Mouse (Mus musculus) thymus, postnatal 36 days (tissue): ENCODE data around the gene Rack1.
"Not testable (repeated sequence)": the region's sequence is repeated elsewhere in the genome, so short reads cannot be mapped to it uniquely, and the experiment has no call there.

Source experiments
- DNase-seq, 2 experiments: peaks; one replicate each; pipeline ENCODE4 v3.0.0; 2022; ENCODE audit warnings: mixed read lengths in 2 of 2

The Rack1 gene

DNA sequence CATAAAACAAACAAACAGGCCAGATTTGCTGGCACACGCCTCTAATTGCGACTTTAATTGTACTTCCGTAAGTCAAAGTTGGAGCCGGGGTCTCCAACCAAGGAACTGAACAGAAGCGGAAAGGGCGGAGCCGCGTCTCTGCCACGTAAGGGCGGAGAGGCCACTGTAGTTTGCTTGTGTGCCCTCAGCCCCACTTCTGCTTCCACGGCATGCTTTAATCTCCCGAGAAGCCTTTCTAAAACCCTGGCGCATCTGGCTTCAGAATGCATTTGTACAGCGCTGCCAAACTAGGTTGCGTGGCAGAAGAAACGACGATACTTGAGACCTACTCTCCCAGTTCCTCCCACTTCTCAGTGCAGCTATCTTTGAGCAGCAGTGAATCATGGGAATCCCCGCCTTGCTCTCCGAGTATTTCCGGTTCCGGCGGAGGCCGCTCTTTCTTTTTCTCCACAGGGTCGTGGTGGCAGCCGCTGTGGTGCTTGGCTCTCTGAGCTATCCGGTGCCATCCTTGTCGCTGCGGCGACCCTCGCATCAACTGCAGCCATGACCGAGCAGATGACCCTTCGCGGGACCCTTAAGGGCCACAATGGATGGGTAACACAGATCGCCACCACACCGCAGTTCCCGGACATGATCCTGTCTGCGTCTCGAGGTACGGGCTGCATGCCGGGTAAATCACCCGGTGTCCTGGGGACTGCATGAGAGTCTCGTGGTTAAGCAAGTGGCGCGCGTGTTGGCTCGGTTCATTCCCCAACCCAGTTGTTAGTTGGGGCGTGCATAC lies at the start of gene Rack1:
Gene Rack1, plus strand, starts transcription at position 412 of the 781 bp plus-strand sequence.
- DNase-seq: peak; percentile 85 to 86

DNA sequence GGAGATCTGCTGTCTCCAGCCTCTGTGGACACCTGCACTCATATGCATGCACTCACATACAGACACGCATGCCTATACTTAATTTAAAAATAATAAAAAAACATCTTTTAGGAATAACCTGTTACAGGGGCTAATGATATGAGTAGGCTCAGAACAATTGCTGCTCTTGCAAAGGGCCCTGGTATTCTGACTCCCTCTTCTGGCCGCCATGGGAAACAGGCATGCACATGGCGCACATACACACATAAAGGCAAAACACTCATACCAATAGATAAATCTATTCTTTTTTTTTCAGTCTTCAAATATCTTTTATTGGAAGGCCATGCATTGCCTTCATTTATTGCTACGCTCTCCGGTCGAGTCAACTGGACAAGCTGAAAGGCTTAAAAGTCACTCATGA lies 49.7 kb upstream of the Rack1 start:
- no peak for DNase-seq

DNA sequence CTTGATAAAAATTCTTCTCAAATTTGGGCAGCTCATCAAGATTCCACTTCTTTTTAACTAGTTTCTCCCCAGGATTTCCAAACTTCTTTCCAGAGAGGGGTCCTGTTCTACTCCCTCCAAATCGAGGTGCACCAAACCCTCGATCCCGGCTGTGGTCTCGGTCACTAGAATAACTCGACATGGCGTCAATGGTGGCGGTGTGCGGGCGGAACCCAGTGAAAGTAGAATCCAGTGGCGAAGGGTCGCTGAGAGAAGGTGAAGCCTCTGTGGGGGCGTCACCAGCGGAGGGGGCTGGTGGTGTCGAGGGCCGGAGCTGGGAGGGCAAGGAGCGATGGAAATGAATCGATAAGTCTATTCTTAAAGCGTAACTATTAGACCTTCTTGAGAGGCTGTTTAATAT lies 46.6 kb upstream of the Rack1 start:
- DNase-seq: not testable (repeated sequence)

DNA sequence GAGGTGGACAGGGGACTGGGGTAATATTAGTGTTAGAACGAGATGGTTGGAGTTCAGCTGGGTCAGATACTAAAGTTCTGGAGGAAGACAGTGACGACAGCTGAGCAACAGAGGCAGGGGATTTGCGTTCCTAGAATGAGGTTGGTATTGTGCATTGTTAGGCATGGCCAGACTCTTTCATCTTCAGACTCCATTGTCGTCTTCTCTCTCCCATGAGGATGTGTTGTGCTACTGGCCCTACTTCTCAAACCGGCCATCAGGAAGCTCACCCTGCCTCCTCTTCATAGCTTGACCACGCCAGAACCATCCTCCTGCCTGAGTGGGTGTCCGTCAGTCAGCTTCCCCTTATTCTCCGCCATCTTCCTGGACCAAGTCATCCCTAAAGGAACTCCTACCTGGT lies 41.1 kb upstream of the Rack1 start:
- DNase-seq: no peak

DNA sequence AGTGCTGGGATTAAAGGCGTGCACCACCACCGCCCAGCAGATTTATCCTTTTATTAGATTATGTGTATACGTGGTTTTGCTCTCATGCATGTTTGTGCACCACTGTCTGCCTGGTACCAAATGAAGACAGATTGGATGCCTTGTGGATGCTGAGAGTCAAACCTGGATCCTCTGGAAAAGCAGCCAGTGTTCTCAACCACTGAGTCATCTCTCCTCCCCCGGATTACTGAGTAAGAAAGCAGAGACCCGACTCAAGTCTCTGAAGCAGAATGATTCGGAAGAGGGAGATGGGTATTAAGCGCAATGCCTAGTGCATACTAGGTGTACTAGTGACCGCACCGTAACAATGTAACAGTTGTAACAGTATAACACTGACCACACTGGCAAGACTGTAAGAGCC lies 36.0 kb upstream of the Rack1 start:
- DNase-seq: no peak

DNA sequence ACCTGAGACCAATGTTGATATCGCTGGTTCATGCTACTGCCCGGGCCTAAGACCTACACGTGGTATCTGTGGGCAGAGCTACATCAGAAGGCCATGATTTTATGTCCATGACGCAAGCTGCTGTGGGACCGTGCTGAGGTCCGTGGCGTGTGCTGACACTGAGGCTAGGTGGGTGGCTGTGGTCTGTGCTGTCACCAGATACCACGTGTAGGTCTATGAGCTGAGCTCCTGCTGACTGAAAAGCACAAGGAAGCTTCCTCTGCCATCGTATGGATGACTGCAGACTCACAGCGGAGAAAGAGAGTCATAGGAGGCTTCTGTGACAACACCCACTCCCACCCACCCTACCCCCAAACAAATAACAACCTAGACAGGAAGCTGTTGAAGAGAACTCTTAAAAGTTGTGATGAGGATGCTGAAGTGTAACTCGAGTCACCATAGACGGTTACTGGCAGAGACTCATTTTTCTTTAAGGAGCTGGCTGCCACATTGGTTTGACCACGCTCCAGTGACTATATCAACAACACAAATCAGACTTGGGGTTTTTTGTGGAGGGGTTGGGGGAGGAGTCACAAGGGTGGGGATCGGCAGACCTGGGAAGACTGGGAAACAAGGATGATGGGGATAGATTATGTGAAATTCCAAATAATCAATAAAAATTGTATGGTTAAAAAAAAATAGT lies 32.8 kb upstream of the Rack1 start:
- DNase-seq: no peak

DNA sequence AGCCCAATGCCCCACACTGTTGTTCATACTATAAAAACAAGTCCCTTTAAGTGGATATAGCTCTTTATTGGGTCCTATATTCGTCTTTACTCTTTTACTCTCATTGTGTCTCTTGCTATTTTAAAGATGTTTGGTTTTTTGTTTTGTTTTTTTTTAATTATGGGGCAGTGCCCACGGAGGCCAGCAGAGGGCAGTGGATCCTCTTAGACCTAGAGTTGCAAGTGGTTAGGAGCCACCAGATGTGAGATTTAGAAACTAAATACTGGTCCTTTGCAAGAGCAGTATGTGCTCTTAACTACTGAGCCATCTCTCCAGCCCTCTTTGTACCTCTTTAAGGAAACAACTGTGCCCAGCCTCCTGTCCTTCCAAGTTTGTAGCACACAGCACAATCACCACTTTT lies 28.4 kb upstream of the Rack1 start:
- peak in 1 of 2 experiments; percentile 30 for DNase-seq

DNA sequence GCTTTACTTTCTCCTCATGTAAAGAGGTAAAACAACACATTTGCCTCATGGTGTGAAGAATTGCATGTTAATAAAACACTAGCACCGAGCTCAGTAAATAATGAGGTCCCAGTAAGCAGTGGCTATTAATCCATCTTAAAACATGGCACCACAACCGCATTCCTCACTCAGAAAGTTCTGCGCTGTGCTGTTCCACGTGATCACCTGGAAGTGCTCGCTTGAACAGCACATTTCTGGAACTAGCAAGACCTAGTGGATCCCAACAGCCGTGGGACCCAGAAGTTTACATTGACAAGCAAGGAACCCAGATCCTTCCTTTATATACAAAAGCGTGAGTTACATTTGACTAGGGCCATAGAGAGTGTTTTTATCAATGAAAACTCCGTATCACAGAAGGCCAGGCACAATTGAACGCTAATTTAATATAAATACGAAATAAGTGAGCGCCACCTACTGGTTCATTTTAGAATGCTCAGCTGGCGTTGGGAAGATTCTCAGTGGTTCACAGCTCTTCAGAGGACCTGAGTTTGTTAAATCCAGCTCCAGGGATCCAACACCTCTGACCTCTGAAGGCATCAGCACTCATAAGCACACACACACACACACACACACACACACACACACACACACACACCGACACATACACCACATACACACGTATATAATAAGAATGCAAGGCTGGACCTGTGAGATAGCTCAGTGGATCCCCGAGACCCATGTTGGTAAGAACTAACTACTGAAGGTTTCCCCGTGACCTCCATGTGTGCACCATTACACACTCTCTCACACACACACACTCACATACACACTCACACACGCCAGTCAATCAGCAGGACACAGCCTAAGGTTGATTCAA lies 25.5 kb upstream of the Rack1 start:
- DNase-seq: peak in 1 of 2 experiments; percentile 29

DNA sequence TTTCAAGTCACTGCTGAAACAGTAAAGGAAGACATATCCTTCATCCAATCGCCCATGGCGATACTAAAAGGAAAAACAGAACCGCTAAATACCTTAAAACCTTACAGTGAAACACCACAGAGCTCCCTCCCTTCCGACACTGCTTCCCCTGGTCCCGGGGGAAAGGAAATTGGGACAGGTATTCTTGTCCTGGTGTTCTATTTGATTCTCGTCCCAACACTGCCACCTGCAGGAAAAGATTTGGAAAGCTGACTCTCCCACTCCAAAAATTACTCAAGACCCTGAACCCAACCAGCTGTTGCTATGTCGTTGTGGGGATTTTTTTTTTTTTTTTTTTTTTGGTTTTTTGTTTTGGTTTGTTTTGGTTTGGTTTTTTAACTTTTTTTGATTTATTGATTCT lies 24.6 kb upstream of the Rack1 start:
- peak in 1 of 2 experiments; percentile 35 for DNase-seq

DNA sequence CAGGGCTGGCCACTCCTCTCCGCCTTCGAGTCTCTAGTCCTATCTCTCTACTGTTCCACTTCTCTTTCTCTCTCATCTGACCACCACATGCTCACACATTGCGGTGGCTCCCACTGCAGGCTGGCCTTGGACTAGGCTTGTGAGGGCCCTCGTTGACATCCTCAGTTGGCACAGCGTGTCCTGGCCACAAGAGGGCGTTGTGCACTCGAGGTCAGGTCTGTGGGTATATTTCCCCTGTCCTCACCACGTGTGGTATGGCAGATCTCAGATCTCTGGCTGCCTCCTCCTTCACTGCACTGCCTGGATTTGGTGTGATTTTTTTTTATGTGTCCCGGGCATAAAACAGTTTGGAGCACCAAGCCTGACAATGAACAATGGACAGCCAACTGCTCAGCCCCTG lies 23.5 kb upstream of the Rack1 start:
- peak; percentile 23 to 43 for DNase-seq

DNA sequence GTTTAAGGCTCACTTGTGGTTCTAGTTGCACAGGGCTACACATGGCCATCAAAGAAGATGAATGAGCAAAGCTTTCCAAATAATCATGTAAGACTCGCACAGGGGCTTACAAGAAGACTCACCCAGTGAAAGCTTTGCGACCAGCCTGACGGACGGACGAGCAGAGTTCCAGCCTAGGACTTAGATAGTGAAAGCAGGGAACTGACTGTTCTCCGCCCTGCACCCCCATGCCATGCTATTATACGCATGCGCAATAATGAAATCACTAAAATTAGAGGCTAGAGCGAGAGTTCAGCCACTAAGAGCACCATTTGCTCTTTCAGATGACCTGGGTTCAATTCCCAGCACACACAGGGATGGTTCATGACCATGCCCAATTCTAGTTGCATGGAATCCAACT lies 22.8 kb upstream of the Rack1 start:
- no peak for DNase-seq

DNA sequence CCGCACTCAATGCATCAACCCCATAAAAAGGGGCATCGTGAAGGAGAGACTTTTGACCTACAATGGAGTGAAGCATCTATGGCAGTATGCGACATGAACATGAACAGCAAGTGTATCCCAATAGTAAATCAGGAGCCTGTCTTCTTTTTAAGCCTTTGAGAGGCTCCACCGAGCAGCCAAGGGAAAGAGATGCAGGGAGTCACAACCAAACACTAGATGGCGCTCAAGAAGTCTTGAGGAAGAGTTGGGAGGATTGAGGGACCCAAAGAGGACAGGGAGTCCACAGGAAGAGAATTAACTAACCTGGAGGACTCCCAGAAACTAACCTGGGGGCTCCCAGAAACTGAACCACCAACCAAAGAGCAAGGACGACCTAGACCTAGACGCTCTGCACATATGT lies 20.7 kb upstream of the Rack1 start:
- peak; percentile 31 to 37 for DNase-seq

DNA sequence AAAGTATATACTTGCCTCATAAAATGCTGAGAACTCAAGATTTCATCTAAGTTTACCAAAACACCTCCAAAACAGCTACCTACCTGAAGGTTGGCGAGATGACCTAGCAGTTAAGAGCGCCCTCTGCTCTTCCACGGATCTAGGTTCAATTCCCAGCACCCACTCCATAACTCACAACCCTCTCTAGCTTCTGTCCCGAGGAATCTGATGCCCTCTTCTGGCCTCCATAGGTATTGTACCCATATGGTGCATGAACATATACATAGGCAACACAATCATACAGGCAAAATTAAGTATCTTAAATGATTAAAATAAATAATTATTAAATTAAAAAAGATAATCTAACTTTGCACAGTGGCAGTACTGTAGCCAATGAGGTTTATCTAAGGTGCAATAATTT lies 17.9 kb upstream of the Rack1 start:
- DNase-seq: no peak

DNA sequence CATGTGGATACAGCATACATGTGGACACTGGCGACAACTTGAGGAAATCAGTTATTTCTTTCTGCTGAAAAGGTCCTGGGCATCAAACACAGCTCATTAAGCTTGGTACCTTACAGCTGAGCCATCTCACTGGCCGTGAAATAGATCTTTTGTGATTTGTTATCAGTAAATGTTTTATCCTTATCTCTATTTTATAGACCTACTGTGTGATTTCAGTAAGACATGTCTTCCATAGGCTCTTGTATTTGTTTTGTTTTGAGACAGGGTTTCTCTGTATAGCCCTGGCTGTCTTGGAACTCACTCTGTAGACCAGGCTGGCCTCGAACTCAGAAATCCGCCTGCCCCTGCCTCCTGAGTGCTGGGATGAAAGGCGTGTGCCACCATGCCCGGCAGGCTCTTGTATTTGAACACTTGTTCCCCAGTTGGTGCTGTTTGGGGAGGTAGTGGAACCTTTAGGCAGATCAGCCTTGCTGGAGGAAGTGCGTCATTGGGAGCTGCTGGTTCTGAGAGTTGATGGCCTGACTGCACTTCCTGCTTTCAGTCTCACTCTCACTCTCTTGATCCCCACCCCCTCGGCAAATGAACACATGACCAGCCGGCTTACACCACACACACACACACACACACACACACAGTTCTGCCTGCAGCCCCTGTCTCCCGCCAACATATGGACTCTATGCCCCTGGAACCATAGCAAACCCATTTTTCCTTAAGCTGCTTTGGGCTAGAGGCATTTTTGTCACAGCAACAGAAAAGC lies 12.5 kb upstream of the Rack1 start:
- peak; percentile 53 to 69 for DNase-seq

DNA sequence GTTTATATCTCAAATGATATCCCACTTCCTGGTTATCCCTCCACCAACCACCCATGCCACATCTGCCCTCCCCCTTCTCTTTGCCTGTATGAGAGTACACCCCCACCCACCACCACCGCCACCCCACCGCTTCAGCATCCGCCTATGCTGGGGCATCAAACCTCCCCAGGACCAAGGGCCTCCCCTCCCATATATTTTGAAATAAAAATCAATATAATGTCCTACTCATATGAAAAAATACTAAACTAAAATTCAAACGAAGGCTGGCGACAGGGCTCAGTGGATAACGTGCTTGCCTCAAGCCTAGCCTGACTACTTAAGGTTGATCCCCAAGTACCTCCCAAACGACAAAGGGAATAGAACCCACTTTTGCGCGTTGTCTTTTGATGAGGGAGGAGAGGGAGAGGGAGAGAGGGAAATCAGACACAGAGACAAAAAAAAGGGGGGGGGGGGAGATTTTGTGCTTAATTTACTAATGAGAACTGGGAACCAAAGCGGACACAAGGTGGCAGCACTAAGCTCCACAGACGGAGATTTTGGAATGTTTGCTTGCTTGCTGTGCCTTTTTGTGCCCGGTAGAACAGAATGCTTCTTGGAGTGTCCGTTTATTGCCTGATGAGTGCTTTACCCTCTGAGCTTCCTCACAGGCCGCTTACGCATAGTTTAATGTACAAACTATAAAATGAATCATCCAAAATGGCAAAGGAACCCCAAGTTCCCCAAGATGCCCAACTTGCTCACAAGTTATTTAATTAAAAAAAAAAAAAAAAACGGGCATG lies 11.6 kb upstream of the Rack1 start:
- DNase-seq: peak; percentile 65 to 70

DNA sequence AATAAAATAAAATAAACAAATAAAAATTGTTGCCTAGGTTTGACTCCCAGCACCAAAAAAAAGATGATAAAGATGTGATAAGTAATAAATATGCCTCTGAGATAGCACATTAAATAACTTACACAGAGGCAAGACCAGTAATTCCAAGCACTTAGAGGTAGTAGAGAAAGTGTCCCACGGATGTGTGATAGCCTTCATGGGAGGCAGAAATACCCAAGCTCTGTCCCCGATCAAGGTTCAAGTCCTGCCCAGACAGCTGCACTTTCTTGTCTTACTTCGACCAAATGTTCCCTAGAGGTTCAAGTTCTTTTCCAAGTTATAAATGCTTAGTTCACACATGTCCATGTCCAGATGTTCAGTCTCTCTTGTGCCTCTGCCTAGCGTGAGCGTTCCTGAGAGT lies 10.9 kb upstream of the Rack1 start:
- DNase-seq: no peak

DNA sequence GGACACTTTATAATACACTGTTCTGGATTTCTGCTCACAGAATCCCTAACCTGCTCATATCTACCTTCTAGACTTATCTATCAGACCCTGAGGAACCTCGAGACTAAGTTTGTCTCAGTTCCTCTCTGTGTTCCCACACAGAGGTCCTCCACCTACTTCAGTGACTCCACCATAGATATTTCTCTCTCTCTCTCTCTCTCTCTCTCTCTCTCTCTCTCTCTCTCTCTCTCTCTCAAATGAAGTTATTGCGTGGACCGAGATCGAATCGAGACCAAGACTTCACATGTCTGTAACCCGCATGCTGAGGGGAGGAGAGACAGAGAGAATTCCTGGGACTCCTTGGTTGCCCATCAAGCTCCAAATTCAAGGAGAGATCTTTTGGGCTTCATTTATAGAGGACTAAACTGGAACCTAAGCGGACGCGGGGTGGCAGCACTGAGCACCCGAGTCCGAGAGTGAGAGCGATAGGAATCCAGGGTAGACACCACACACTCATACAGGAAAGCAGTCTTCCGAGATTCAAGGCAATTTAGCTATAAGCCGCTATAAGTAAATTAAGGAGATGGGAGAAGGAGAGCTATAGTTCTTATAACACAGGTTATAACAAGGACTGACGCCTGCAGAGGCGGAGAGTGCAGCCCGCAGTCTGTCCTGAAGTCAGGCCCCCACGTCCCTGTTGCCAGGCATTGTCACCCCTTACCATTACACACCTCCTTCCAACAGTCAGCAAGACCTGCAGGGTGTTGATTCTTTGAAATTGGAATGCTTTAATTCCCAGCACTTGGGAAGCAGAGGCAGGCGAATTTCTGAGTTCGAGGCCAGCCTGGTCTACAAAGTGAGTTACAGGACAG lies 9.9 kb upstream of the Rack1 start:
- peak; percentile 78 to 82 for DNase-seq

DNA sequence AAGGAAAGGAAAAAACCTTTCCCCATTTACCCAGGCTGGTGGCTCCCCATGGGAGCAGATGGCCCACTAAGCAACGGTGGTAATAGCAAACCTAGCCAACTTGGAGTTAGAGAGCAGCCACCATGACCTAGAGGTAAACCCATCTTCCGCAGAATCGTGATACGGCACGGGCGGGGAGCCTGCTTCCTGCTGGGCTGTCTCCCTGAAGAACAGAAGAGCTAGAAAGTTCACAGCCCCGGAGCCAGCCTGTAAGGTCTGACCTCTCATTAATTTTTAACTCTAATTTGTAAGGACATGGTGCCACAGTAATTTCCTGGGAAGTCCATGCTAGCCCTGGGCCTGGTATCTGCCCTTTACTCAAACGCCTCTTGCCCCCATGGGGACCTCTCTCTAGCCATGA lies 9.2 kb upstream of the Rack1 start:
- DNase-seq: no peak

DNA sequence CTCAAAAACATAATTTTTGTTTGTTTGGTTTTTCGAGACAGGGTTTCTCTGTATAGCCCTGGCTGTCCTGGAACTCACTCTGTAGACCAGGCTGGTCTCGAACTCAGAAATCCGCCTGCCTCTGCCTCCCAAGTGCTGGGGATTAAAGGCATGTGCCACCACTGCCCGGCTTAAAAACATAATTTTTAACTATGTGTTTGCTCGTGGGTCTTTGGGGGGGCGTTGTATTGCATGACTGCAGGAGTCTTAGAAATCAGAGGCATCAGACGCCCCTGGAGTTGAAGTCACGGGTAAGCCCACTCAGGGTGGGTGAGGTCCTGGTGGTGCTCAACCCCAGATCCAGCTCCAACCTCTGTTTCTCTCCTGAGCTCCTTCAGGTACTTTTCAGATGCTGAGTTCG lies 8.2 kb upstream of the Rack1 start:
- DNase-seq: not testable (repeated sequence)

DNA sequence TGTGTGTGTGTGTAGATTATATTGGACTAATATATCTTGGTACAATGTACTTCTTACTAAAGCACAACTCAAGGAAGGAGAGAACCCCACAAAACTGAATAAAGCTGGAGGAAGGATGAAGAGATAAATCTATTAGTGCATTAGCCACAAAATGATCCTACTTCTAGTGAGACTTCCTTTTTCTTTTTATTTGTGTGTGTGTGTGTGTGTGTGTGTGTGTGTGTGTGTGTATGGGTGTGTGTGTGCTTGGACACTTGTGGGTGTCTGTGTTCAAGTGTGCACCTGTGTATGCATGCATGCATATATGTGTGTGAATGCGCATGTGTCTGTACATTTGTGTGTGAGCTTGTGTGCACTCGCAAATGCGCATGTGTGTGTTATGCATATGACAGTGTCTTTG lies 6.9 kb upstream of the Rack1 start:
- no peak for DNase-seq

DNA sequence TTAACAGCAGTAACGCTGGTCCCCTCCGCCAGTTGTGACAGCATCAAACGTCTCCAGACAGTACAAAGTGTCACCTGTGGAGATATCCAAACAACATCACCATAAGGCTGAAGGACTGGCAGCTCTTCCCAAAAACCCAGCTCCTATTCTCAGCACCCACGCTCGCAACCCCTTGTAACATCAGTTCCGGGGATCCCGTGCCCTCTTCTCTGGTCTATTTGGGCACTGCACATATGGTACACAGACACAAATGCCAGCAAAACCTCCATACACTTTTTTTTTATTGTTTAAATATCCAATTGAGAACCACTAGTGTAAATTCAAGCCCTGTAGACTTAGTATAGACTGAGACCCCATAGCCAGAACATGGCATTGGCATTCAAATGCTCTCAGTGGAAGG lies 4.9 kb upstream of the Rack1 start:
- peak; percentile 36 to 39 for DNase-seq
